Mouse (Mus musculus) heart, postnatal 14 days (tissue): ENCODE measurements around the gene Rusc2. TPM values are rescaled to one million over a fixed set of nuclear protein-coding genes. Genes with fewer than 3 reads are reported as not detected.

Experiments used
- DNase-seq, 2 experiments: peaks; one replicate each; pipeline ENCODE4 v3.0.0; 2021 to 2022
- intact Hi-C: fragments of 180-260 bp; cut with DNase I; formaldehyde crosslinking; loops from one replicate; pipeline ENCODE4 v1.15.1; 2025
- total RNA-seq, 2 experiments: library from RNA; stranded (reverse); gene quantifications; 2 replicates each; pipeline ENCODE4 v1.2.3; 2021

Gene Rusc2
- total RNA-seq, 2 experiments from 2014 or later, result 43.8 to 51.1 TPM

DNA sequence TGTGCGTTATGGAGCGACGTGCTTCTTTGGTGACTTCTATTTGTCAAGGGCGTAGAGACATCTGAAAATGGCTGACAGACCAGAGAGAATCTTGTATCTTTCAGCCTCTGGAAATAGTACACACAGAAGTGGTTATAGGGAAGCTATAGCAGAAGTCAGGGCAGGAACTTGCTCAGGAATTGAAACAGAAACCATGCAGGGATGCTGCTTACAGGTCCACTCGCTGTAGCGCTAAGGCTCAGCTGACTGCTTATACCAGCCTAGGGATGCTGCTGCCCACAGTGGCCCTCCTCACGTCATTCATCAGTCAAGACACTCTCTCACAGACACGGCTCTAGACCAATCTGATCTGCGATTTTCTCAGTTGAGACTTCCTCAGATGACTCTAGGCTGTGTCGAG is 88.5 kb downstream of the Rusc2 start:
- DNase-seq, result no peak
- intact Hi-C loops, result no loop called here

DNA sequence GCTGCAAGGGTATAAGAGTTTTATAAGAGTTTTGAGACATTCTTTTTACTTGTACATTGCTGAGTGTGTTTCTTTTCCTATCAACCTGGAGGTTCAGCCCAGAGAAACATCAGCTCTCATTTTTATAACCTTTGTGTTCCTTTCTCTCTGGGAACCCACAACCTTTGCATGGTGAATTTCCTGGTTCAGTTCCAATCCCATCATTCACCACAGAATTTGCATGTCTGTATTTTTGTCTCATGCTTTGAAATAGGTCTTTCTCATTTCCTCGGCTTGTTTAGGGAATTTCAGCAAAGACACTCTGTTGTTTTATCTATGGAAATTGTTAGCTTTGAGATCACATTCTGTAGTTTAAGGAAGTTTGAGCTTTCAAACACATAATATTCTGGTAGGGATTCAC is 91.9 kb downstream of the Rusc2 start:
- no peak for DNase-seq
- intact Hi-C loops, result no loop called here

DNA sequence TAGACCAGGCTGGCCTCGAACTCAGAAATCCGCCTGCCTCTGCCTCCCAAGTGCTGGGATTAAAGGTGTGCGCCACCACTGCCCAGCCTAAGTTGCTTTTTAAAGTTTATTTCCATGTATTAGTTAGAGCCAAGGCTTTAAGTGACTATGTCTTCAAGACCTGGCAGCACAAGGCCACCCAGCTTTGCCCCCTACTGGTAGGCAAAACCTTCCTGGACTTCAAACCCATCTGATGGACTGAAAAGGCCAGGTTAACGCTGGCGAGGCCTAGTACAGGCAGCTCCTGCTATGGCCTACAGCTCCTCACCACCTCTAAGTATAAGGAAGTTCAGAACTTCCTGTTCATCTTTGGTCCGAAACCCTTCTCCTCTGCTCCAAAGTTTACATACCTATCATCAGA is 94.8 kb downstream of the Rusc2 start:
- no peak for DNase-seq
- intact Hi-C loops, result no loop called here

Other genes starting within 250 kb of the Rusc2 start
- gene Atp8b5, start 114.8 kb upstream of the Rusc2 start, total RNA-seq, result under 1 TPM in 1 of 2 experiments, not detected in 1; 0.10 TPM
- under 1 TPM in 1 of 2 experiments, not detected in 1; 0.38 TPM for gene Fam166b, start 47.2 kb downstream of the Rusc2 start, total RNA-seq
- gene Tesk1, start 60.0 kb downstream of the Rusc2 start, total RNA-seq, result 10 to 100 TPM; 32.3 to 35.7 TPM
- gene Cd72, start 72.6 kb downstream of the Rusc2 start, total RNA-seq, result under 1 TPM; 0.59 to 0.88 TPM
- gene Sit1, start 101.8 kb downstream of the Rusc2 start, total RNA-seq, result 1 to 10 TPM in 1 of 2 experiments, not detected in 1; 1.4 TPM
- gene Ccdc107, start 110.9 kb downstream of the Rusc2 start, total RNA-seq, result 10 to 100 TPM; 25.9 to 27.1 TPM
- 1 to 10 TPM; 1.6 to 2.8 TPM for gene Arhgef39, start 117.7 kb downstream of the Rusc2 start, total RNA-seq
- gene Car9, start 125.0 kb downstream of the Rusc2 start, total RNA-seq, result under 1 TPM; 0.17 TPM
- gene Tpm2, start 141.8 kb downstream of the Rusc2 start, total RNA-seq, result 10 to 100 TPM; 34.2 to 38.5 TPM
- gene Creb3, start 180.4 kb downstream of the Rusc2 start, total RNA-seq, result 10 to 100 TPM; 47.1 to 49.2 TPM
- gene Tln1, start 180.7 kb downstream of the Rusc2 start, total RNA-seq, result 100 to 1,000 TPM; 111 to 135 TPM
- 10 to 100 TPM; 32.3 to 41.6 TPM for gene Rgp1, start 196.7 kb downstream of the Rusc2 start, total RNA-seq
- gene Gba2, start 196.9 kb downstream of the Rusc2 start, total RNA-seq, result 10 to 100 TPM; 14.3 to 14.6 TPM
- not detected for gene Msmp, start 202.5 kb downstream of the Rusc2 start, total RNA-seq
- 10 to 100 TPM; 40.6 to 43.6 TPM for gene Npr2, start 250.0 kb downstream of the Rusc2 start, total RNA-seq